Mouse (Mus musculus): ENCODE data around the gene Lmntd1.

The Lmntd1 gene

DNA sequence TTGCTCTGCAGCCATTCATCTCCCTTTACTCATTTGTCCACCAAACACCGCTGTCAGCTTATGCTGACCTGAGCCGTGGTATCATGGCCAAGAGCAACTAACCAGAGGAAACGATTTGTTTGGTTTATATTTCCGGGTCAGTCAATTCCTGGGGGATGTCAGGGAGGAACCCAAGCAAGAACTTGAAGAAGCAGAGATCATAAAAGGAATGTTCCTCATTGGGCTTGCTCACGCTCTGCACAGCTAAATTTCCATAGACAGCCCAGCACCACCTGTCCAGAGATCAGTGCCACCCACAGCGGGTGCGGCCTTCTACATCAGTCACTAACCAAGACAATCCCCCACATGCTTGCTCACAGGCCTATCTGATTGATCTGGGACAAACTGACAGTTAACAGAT, at the start of gene Lmntd1:
Gene Lmntd1 (minus strand): TSS at position 101 of the 400 bp plus-strand sequence.
- ATAC-seq (ENCODE audit: low TSS enrichment) = no peak

DNA sequence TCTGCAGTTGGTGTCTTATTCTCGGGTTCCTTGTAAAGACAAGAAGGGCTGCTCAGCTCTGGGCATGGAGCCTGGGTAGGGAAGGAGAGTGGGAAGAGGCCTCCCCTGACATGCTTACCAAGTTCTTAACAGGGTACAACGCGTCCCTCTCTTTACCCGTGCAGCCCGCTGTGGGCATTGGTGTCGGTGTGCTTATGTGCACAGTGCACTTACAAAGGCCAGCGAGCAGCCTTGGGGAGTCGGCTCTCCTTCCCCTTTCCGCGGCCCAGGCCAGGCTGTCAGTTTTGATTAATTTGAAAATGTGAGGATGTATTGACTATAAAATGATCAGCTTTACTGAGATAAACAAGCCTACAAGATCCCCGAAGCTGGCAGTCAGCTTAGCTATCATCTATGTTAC, 46.8 kb upstream of the Lmntd1 start:
- no peak for ATAC-seq (ENCODE audit: low TSS enrichment)

DNA sequence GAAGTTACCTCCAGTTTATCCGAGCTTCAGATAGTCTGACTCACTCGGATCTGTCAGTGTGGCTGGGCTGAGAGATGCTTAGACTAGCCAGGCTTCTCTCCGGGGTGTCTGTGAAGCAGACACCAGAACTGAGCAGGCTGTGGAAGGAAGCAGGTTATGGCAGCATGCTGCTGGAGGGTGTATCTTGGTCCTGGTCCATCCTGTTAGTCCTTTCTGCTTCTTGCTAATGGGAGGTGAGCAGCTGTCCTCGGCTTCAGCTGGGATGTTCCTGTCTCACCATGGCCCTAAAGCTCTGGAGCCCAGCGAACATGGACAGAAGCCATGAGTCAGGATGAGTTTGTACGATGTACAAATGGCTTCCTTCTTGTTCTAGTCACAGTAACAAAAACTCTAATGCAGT, 45.0 kb upstream of the Lmntd1 start:
- ATAC-seq (ENCODE audit: low TSS enrichment) = no peak

DNA sequence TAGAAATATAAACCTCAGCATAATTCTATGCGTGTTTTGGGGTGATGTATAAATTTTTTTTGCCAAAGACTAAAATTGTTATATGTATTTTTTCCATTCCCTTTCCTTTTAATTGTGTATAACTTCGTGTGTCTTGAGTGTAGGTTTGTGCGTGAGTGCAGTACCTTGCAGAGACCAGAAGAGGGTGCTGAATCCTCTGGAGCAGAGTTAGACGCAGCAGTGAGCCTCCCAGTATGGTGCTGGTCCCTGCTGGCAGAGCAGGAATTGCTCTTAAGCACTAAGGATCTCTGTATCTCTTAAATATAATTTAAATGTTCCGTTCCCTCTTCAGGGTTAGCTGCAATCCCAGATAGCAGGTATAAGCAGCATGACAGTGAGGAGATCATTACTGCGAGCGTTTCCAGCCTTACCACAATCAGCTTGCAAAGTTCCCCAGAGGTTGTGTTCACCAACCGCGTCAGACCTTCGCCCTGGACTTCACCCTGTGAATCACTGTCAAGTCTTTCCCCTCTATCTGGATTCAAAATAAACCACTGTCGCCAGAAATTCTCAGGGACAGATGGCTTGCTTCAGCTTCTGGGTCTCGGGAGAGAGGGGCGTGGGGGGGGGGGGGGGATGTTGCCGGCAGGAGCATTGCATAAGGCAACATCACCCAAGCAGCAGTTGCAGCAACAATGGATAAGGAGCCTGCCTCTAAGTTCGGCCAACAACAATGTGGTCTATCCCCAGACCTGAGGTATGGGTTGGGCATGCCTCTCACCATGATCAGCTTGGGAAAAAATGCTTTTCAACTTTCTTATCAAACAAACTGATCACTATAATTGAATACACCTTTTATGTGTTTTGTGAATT, 42.8 kb upstream of the Lmntd1 start:
- ATAC-seq (ENCODE audit: low TSS enrichment) = no peak

DNA sequence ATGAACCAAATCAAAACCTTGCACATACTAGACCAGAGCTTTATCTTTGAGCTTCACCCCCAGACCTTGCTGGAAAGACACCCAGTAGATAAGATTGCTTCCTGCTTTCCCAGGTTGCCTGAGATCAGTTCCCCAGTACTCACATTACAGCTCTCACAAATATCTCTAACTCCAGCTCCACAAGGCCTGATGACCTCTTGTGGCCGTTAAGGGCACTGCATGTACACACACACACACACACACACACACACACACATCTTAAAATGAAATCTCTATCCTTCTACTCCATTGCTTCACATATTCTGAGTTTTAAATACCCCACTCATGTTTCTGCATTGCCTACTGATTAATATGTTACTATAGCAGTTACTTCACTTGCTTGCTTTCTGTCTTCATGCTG, 41.6 kb upstream of the Lmntd1 start:
- ATAC-seq (ENCODE audit: low TSS enrichment) = no peak

DNA sequence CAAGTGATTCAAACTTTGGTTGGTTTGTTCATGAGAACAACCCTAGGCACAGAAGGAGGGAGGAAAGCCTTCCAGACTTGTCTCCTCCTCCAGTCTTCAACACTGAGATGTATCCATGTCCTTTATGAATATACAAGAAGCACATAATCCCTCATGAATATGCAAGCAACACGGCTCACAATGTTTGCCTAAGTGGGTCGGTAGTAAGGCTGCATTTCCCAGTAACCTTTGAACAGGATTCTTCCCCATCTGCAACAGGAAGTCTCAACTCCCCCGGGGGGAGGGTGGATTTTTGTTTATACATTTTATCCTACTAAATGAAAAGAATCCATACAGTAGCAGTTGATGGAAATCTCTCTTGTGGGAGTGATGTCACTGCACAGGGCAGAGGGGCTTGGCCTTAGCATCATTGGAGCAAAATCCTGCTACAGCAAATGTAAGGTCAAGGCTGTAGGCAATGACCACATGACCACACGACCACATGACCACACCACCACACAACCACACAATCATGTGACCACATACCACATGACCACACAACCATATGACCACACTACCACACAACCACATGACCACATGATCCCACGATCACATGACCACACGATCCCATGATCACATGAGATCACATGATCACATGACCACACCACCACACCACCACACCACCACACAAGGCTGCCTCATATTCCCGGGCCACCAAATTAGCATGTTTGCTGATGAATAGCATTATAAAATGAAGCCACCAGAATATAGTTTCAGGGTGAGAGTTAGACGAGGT, 40.1 kb upstream of the Lmntd1 start:
- ATAC-seq (ENCODE audit: low TSS enrichment) = peak; percentile 83

DNA sequence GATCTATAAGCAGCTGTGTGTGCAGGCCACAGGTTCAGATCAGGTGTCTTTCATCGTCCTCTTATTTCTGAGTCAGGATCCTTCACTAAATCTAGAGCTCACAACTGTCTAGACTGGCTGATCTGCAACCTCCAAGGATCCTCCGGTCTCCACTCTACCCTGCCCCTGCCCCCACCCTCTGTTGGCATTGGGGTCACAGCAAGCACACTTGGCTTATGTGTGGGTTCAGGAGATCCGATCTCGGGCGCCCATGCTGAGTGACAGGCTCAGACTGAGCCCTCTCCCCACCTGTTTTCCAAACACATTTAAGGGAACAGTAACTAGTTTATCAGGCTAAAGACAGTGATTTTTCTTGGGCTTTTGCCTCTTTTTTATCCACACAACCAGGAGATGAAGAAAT, 39.5 kb upstream of the Lmntd1 start:
- no peak for ATAC-seq (ENCODE audit: low TSS enrichment)

DNA sequence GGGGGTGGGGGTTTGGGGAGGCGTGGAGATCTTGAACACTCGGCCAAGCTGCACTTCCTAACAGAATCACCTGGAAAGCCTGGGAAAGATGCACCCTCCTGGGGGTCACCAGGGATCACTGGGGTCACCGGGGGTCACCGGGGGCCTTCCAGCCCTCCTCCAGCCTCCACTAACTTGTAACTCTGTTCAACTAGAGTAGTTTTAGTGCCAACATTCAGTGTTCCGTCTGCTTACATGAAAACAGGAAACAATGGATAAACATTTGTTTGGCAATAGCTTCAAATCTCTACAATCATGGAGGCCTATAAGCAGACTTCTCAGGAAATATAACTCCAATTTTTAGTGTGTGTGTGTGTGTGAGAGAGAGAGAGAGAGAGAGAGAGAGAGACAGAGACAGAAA, 38.9 kb upstream of the Lmntd1 start:
- no peak for ATAC-seq (ENCODE audit: low TSS enrichment)

DNA sequence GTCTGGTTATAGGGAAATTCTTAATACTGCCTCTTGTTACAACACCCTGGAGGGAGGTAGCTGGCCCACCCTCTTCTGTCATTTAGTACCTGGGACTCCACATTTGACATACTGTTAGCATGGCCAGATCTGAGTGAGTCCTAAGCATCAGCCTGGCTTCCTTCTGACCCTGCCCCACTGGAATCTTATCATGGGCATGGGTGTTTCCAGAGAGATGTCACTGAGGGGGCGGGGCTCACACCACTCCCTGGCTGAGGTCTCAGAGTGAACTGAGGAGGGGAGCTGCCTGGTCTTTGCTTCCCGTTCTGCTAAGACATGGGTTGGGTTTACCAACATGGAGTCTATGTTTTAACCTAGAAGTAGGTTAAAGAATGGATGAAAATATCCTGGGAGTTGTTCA, 37.9 kb upstream of the Lmntd1 start:
- ATAC-seq (ENCODE audit: low TSS enrichment) = no peak

DNA sequence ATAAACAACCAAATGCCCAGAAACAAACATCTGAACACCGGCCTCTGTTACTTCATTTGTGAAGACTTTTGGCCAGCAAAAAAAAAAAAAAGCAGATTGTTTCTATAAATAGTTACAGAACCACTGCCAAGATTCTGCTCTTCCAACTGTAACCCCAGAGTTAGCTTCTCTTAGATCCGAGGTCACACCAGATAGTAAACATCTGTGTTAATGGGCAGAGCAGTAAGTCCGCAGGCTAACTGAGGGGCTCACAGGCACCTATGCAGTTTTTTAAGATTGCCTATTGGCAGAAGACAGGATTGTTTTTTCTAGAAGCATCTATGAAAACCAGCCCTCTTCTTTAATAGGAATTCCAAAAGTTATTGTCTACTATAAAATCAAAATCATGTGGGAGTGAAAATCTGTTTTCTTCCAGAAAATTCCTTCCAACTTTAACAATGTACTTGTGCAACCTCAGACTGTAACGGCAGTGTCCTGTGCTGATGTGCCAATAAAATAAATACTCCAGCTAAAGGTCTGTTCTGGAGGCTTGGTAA, 26.9 kb upstream of the Lmntd1 start:
- ATAC-seq (ENCODE audit: low TSS enrichment) = no peak

DNA sequence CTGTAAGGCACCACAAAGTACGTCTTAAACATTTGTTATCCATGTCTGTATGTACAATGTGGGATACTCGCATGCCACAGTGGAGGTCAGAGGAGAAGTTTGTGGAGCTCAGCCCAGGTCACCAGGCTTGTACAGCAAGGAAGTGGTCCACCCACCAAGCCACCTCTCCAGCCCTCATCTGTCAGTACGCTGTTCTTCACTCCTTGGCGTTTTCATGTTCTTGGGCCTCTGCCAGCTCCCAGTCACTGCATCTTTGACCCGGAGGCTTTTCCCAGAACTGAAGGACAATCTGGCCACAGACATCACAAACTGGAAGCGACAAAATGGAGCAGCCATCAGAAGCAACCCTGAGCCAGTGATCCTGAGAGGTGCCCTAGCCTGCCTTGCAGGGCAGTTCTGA, 24.1 kb upstream of the Lmntd1 start:
- ATAC-seq (ENCODE audit: low TSS enrichment) = no peak

DNA sequence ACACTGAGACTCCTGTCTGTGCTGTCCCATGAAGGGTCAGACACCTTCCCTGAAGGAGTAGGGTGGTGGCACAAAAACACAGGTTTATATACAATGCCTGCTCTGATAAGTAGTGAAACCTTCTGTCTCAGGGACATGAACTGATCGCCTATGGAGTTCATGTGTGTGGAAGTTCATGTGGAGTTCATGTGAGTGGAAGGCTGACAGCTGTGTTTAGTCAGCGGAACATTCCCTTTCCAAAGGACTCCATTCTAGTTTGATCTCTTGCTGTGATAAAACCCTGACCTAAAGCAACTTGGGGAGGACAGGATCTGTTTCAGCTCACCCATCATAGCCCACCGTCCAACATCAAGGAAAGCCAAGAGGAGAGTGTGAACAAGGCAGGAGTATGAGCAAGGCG, 22.6 kb upstream of the Lmntd1 start:
- no peak for ATAC-seq (ENCODE audit: low TSS enrichment)

DNA sequence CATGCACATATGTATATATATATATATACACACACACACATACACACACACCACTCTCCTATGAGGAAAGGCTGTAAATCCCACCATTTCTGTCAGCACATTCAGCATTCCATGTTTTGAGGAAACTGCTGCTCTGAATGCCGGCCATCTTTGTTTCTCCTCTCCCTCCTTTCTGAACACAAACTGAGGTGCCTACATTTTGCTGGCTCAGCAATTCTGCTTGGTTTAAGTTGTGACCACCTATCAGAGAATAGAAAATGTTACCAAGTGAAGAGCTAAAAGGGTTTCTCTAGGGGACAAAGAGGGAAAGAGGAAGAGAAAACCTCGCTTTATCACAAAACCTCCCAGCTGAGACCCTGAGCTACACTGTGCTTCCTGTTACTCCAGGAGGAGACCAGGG, 20.3 kb upstream of the Lmntd1 start:
- ATAC-seq (ENCODE audit: low TSS enrichment) = no peak

DNA sequence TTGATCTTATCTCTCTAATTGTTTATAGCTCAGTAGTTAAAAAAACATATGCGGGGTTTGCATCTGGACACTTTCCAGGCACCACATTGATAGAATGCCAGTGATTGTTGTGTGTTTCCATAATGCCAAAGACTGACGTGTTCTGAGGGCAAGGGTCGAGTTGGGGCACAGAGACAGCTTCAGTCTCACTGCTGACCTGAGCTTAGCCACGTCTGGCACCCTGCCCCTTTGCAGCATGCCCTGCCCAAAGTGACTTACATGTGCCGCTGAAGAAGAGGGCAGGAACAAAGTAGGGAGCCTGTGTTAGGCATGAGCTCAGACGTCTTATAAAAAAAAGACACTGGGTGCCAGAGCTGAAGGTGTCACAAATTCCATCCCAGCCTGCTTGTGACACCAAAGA, 16.1 kb upstream of the Lmntd1 start:
- no peak for ATAC-seq (ENCODE audit: low TSS enrichment)

DNA sequence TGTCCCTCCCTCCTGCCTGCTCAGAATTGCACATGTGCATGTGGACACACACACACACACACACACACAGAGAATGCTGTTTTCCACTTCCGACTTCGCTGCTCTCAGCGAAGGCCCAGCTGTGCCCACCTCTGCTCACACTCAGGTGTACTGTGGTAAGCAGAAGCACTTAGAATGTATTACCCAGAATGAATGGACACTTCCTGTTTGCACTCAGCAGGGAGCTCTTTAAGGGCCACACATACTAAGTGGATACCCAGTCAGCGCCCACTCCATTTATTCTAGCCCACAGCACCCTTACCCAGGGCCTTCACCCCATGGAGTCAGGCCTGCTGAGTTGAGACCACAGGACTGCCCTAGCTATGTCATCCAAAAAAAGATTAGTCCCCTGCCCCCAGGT, 9.0 kb upstream of the Lmntd1 start:
- no peak for ATAC-seq (ENCODE audit: low TSS enrichment)

DNA sequence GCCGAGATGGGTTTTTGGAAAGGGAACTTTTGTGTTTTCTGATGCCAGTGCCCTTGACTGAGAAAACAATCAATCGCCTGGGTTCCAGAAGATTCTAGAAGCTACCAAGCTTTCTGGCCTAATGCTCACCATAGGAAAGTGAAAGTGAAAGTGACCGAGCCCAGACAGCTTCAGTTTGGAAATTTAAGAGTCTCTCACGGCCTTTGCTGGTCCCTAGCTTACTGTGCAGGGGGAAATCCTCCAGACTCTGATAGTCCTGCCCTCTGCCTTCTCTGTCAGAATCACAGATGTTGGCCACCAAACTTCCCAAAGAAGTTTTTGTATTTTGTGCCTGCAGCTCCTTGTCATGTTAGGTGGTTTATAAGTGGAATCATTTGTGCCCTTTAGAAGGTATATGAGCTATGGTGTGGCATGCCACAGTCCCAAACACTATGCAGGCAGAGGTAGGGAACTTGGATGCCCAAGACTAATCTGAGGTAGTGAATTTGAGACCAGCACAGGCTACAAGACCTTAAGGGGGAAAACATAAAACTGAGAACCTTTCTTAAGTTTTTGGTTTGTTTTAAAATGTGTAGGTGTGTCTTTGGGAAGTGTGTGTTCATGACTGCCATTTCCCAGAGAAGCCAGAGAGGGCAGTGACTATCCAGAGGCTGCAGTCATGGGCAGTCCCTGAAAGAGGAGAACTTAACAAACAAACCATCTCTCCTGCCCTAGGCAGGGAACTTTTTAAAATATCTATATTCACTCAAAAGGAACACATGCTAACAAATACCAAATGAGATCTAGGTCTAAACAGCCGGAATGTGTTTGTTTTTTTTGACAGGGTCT, 2.5 kb upstream of the Lmntd1 start:
- ATAC-seq (ENCODE audit: low TSS enrichment) = no peak

DNA sequence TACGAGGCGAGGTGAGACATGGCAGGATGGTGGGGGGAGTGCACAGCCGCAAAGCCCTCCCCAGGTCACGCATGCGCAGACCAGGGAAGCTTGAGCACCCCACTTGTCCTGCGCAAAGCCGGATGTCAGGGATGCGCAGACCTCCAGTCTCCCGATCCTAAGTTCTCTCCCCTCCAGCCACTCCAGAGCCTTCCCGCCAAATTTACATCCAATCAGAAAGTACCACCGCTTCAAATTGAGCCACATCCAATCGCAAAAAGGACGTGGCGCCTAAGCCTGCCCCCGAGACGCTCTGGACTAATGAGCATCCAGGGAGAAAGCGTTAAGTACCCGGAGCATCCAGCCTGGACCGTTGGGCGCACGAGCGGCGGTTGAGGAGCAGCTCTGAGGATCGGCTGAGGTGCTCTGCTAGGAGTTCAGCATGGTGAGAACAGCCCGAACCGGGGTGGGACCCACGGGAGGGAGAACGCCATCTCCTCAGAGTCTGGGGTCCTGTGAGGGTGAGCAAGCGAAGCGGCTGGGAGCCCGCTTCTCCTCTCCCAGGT, 1.6 kb upstream of the Lmntd1 start, which contains the start of gene Tuba3b:
Gene Tuba3b (plus strand): TSS at position 92 of the 545 bp plus-strand sequence.
- ATAC-seq (ENCODE audit: low TSS enrichment) = no peak

DNA sequence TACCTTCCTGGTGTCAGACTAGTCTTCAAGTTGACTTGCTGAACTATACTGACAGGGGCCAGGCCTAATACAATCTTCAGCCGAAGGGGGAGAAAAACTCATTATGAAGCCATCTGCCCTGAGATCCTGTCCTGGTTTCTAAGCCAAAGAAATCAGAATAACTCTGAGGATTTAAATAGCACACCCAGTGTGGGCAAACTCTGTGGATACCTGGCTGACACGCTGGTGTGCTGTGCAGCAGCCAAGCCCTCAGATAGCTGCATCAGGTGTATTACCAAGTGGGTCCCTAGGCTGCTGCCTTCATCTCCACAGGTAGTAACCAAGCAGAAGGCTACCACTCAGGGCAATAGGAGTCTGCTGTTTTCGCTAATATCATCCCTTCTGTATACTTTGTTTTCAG, 1.5 kb downstream of the Lmntd1 start:
- ATAC-seq (ENCODE audit: low TSS enrichment) = no peak

DNA sequence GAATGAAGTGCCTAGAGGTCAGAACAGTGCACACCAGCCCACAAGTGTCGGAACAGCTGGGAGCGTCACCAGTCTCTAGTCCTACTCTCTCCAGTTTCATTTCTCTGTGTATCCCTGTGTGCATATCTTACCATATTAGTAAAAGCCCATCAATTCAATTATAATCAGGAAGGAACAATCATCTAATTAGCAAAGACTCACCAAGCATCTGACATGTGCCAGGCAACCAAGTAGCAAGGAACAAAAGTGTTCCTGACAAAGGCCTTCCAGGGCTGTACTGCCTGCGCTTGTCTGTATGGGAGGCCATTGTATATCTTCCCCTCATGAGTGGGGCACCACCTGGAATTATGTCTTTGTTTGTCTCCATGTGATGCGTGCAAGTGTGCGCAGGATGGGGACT, 3.2 kb downstream of the Lmntd1 start:
- ATAC-seq (ENCODE audit: low TSS enrichment) = no peak

DNA sequence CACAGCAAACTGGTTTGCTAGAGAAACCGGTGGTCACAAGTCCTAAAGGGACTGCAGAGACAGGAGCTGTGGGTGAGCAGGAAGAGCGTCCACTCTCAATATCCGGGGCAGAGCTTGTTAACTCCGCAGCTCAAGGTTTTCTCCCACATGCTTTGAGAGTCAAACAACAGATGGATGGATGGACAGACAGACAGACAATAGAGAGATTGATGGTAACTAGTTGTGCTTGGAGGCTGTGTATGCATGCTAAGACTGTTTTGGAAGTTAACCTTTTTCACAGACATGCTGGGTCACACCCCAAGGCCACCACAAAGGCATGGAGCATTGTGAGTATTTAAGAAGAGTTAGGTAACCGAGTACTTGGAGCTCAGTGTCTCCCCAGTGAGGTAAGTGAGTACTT, 5.4 kb downstream of the Lmntd1 start:
- no peak for ATAC-seq (ENCODE audit: low TSS enrichment)

DNA sequence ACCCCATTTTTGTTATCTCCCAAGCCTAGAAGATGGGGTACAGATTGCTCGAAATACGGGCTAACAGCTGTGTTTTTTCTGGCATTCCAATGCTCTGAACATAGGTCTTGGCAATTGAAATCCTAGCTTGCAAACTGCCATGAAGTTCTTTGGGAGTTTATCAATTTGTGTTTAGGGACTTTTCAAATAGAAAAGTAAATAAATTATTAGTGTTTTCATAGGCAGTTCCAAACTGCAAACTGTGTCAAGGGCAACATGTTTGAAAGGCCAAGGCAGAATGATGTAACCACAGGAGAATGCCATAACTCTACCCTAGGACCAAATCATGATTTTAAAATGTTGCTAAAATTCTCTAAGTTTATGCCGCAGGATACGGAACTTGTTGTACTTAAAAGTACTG, 6.4 kb downstream of the Lmntd1 start:
- no peak for ATAC-seq (ENCODE audit: low TSS enrichment)

DNA sequence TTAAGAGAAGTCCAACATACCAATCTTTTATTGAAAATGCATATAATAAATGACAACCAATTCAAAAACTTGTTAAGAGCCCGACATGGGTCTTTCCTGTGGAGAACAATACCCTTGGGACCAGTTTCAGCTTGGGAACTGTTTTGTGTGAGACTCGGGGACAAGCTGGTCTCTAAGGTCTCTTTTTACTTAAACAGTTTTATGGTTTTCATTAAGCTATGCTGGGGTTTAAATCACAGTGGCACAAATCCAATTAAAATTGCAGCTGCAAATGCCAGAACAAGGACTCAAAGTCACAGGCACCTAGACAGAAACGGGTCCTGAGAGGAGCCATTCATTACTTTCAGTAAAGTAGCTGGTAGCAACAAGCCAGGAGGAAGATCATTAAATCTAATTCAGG, 8.9 kb downstream of the Lmntd1 start:
- ATAC-seq (ENCODE audit: low TSS enrichment) = no peak

Measured in frontal cortex, adult (tissue).